Comparison of ENCODE assay signal across 20 mouse cellular contexts in the genomic region with DNA sequence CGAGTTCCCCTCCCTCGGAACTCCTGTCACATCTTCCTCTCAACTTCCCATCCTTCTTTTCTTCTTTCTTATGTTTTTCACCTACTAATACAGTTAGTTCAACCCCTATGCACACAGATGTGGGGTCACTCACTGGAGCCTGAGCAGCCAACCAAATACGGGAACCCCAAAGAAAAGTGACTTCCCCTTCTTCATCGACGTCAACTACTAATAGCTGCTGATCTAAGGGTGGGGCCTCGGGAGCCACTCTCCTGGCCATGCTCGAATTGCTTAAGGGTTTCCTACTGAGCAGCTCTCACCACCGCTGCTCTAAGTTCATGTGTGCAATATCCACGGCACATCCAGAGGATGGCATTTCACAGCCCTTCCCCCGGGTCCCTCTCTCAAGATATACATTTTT.
"Had no signal": no experiment of that assay in that cellular context is flagged by ENCODE, and none has a peak within 500 bp of the region (broad histone marks: within the 10 kb centered on the region; RNA-seq: fewer than 3 reads in every experiment).

No protein-coding gene starts in this region.

- DNase-seq: cerebellum, adult 2 months; cerebellum, adult 8-10 months; cerebellum, adult 9-10 months; cerebellum, adult 9-11 months; cerebellum, postnatal 10 days; cerebellum, postnatal 14 days; cerebellum, postnatal 25 days; cerebellum, postnatal 36 days; embryo, embryonic 11 days; forebrain, postnatal 0 days; gastrocnemius, adult 2 months; gastrocnemius, postnatal 10 days; gastrocnemius, postnatal 14 days; gastrocnemius, postnatal 25 days; gastrocnemius, postnatal 36 days; heart, adult 2 months had no signal

- ATAC-seq: forebrain, embryonic 13.5 days; forebrain, embryonic 14.5 days; forebrain, embryonic 15.5 days; forebrain, embryonic 16.5 days; forebrain, postnatal 0 days had no signal
